Mouse (Mus musculus): ENCODE results near the gene Gal3st2c.
"Not testable (repeated sequence)": the region's sequence is repeated elsewhere in the genome, so short reads cannot be mapped to it uniquely, and the experiment has no call there.

Gene Gal3st2c

GRCm38 (mm10) chr1:94020151-94020550 is 29.8 kb downstream of the Gal3st2c start, which contains the start of gene Neu4:
TSS of gene Neu4 (plus strand) at chr1:94020451.
- no peak for DNase-seq (ENCODE audit: low read depth, low spot score)
- Histone ChIP-seq H3K36me3 (ENCODE audit: control insufficient read depth, insufficient read depth, low read length, poor library complexity, severe bottlenecking) (no peaks in the 10 kb centered on the region), H3K27me3 (ENCODE audit: control insufficient read depth, insufficient read depth, low read length, poor library complexity, severe bottlenecking) (no peaks in the 10 kb centered on the region)

- no peaks in the 10 kb centered on the region for H3K27me3 ChIP-seq (ENCODE audit: control insufficient read depth, insufficient read depth, low read length, poor library complexity, severe bottlenecking)
- H3K36me3 ChIP-seq (ENCODE audit: control insufficient read depth, insufficient read depth, low read length, poor library complexity, severe bottlenecking), result no peaks in the 10 kb centered on the region
- no peak for DNase-seq (ENCODE audit: low read depth, low spot score)
Measured at GRCm38 (mm10) chr1:94027506-94028108, 37.3 kb downstream of the Gal3st2c start.

- Histone ChIP-seq H3K36me3 (ENCODE audit: control insufficient read depth, insufficient read depth, low read length, poor library complexity, severe bottlenecking) (no peaks in the 10 kb centered on the region), H3K27me3 (ENCODE audit: control insufficient read depth, insufficient read depth, low read length, poor library complexity, severe bottlenecking) (no peaks in the 10 kb centered on the region)
- no peak for DNase-seq (ENCODE audit: low read depth, low spot score)
Measured at GRCm38 (mm10) chr1:94028741-94029140, 38.4 kb downstream of the Gal3st2c start.

DNA sequence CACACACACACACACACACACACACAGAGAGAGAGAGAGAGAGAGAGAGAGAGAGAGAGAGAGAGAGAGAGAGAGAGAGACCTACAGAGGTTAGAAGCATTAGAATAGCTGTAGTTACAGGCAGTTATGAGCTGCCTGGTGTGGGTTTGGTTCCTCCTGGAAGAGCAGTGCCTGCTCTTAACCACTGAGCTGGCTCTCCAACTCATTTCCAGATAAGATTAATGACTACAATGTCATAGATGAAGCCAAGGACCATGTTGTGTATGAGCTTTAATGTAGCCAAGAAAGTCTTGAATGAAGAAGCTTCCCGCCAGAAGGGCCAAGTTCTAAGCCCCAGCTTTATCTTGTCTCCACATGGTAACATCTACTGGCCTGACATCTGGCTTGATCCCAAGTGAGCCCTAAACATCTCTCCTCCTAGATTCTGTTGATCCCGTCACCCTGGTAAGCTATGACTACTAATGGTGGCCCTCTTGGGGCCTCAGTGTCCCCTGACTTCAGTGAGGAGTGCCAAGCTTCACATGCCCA is 42.8 kb downstream of the Gal3st2c start:
- H3K27me3 ChIP-seq (ENCODE audit: control insufficient read depth, insufficient read depth, low read length, poor library complexity, severe bottlenecking), result no peaks in the 10 kb centered on the region
- no peak for DNase-seq (ENCODE audit: low read depth, low spot score)
- H3K36me3 ChIP-seq (ENCODE audit: control insufficient read depth, insufficient read depth, low read length, poor library complexity, severe bottlenecking), result no peaks in the 10 kb centered on the region

GRCm38 (mm10) chr1:94034984-94035743 is 44.9 kb downstream of the Gal3st2c start:
- no peaks in the 10 kb centered on the region for H3K27me3 ChIP-seq (ENCODE audit: control insufficient read depth, insufficient read depth, low read length, poor library complexity, severe bottlenecking)
- peak; percentile 77 for DNase-seq (ENCODE audit: low read depth, low spot score)
- no peaks in the 10 kb centered on the region for H3K36me3 ChIP-seq (ENCODE audit: control insufficient read depth, insufficient read depth, low read length, poor library complexity, severe bottlenecking)

DNA sequence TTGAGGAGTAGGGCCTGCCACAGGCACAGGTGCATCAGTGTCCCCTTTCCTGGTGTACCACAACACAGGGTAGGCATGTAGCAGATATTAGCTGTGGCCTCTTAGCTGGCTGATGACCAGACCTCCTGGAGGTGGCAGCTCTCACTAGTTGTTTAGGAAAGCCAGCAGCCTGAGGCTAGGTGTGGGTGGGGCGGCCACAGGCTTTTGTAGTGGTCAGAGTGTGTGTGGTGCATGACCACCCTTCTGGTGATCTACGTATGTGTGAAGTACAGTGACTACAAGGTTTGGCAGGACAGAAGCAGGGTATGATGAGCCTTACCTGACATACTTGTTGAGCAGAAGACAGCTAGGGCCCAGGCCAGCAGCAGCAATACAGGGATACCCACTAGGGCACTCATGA is 50.1 kb downstream of the Gal3st2c start:
- no peak for DNase-seq (ENCODE audit: low read depth, low spot score)
- Histone ChIP-seq H3K27me3 (ENCODE audit: control insufficient read depth, insufficient read depth, low read length, poor library complexity, severe bottlenecking) (no peaks in the 10 kb centered on the region), H3K36me3 (ENCODE audit: control insufficient read depth, insufficient read depth, low read length, poor library complexity, severe bottlenecking) (no peaks in the 10 kb centered on the region)

GRCm38 (mm10) chr1:94045559-94045958 is 55.2 kb downstream of the Gal3st2c start:
- DNase-seq (ENCODE audit: low read depth, low spot score), result no peak
- H3K36me3 ChIP-seq (ENCODE audit: control insufficient read depth, insufficient read depth, low read length, poor library complexity, severe bottlenecking), result no peaks in the 10 kb centered on the region
- H3K27me3 ChIP-seq (ENCODE audit: control insufficient read depth, insufficient read depth, low read length, poor library complexity, severe bottlenecking), result no peaks in the 10 kb centered on the region

DNA sequence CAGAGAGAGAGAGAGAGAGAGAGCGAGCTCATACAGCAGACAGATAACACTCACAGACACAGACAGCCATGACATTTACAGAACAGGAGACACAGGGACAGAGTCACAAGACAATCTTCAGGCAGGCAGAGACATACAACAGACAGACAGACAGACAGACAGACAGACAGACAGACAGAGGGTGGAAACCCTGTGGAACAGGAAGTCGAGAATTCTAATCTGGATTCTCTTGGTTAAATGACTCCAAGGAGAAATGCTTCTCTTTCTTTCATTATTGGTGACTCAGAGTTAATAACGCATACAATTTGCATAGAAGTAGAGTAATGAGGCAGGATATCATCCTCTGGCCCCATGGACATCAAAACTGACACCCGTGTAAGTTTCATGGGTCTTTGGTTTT is 56.2 kb downstream of the Gal3st2c start:
- no peak for DNase-seq (ENCODE audit: low read depth, low spot score)
- H3K27me3 ChIP-seq (ENCODE audit: control insufficient read depth, insufficient read depth, low read length, poor library complexity, severe bottlenecking), result no peaks in the 10 kb centered on the region
- H3K36me3 ChIP-seq (ENCODE audit: control insufficient read depth, insufficient read depth, low read length, poor library complexity, severe bottlenecking), result no peaks in the 10 kb centered on the region

DNA sequence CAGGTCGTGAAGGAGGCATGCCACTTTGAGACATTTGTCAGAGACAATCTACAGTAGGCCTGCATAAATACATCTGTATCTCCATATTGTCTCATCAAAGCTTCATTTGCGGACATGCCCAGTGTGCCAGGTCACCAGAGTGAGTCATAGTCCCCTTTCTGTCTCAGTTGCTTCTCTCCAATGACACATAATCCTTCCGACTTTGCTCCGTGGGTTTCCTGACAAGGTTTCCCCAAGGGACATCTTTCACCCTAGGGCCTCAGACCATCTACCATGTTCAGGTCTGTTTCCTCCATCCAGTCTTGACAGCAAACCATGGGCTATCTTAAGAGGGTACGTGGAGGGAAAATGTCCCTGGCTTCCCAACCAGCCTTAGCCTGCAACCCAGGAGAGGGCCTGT is 60.8 kb downstream of the Gal3st2c start:
- H3K27me3 ChIP-seq (ENCODE audit: control insufficient read depth, insufficient read depth, low read length, poor library complexity, severe bottlenecking), result no peaks in the 10 kb centered on the region
- DNase-seq (ENCODE audit: low read depth, low spot score), result no peak

DNA sequence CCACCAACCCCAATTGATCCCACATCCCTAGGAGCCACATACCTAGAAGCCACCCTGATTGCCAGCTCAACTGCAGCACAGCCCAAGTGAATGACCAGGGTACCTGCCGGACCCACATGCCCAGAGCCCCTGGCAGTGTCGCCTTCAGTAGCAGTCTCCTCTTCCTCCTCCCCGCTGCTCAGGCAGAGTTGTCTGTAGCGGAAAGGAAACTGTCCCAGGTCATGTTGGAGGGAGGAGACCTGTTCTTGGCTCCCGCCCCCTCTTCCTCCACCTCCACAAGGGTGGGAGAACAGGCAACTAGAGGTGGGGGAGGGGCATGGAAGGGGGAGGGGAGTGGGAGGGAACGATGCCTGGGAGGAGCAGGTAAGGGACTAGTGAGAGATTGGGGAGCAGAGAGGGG is 62.1 kb downstream of the Gal3st2c start, which contains the start of gene Pdcd1:
Pdcd1 (minus strand) TSS at position 181 of the 400 bp plus-strand sequence.
- Histone ChIP-seq H3K36me3 (ENCODE audit: control insufficient read depth, insufficient read depth, low read length, poor library complexity, severe bottlenecking) (no peaks in the 10 kb centered on the region), H3K27me3 (ENCODE audit: control insufficient read depth, insufficient read depth, low read length, poor library complexity, severe bottlenecking) (no peaks in the 10 kb centered on the region)
- DNase-seq (ENCODE audit: low read depth, low spot score), result no peak

More for the DNA sequence above, 60.8 kb downstream of the Gal3st2c start:
- no peaks in the 10 kb centered on the region for H3K36me3 ChIP-seq (ENCODE audit: control insufficient read depth, insufficient read depth, low read length, poor library complexity, severe bottlenecking)

DNA sequence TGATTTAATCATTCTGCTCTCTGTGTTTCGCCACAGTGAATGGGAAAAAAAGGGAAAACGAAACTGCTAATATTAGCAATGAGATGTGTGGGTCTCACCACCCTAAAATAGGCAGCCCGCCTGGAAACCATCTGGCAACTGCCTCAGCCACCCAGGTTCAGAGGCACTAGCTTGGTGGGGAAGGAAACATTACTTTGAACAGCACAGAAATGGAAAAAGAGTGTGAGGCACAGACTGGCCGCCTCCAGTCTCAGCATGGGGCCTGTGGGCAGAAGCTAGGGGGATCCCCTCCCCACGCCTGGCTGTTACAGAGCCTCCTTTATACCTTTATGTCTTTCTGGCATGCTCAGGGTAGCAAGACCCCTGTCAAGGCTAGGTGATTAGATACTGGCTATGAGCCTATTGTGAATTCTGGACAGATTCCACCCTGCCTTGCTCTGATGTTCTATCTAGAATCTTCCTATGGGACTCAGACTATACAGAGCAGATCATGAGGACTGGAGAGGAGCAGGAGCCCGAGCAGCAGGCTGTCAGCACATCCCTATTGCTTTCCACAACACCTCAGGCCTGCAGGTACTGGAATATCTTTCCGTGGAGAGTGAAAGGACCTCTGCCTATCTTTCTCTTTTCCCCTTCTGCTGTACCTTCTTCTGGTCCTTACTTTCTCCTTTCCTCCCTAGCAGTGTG is 63.4 kb downstream of the Gal3st2c start:
- DNase-seq (ENCODE audit: low read depth, low spot score), result no peak
- no peaks in the 10 kb centered on the region for H3K27me3 ChIP-seq (ENCODE audit: control insufficient read depth, insufficient read depth, low read length, poor library complexity, severe bottlenecking)
- no peaks in the 10 kb centered on the region for H3K36me3 ChIP-seq (ENCODE audit: control insufficient read depth, insufficient read depth, low read length, poor library complexity, severe bottlenecking)

DNA sequence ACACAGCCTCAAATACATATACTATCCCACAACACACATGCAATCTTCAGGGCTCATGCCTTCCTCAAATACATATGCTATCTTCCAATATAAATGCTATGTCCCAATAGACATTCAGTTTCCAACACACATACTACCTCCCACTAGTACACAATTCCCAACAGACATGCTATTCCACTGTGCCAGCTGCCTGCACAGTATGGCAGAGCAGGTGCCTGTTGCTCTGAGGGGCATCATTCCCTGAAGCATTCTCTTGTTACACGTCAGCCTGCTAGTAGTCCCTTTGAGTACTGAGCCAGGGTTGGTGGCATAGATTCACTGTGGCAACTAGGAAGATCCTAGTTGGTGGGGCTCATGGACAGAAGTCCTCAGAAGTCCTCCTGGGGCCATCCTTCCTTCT is 64.2 kb downstream of the Gal3st2c start:
- Histone ChIP-seq H3K27me3 (ENCODE audit: control insufficient read depth, insufficient read depth, low read length, poor library complexity, severe bottlenecking) (no peaks in the 10 kb centered on the region), H3K36me3 (ENCODE audit: control insufficient read depth, insufficient read depth, low read length, poor library complexity, severe bottlenecking) (no peaks in the 10 kb centered on the region)
- no peak for DNase-seq (ENCODE audit: low read depth, low spot score)

DNA sequence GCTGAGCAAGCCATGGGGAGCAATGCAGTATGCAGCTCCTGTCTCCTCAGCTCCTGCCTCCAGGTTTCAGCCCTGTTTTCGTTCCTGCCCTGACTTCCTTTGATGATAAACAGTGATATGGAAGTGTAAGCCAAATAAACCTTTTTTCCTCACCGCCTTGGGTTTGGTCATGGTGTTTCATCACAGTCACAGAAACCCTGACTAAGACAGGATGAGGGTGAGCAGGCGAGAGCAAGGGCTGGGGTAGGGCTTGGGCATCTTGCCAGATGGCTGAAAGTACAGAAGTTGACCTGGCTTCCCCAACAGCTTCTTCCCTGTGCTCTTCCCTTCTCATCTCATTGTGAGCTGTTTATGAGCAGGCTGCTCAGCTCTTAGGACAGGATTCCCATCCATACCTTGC is 65.7 kb downstream of the Gal3st2c start:
- no peaks in the 10 kb centered on the region for H3K27me3 ChIP-seq (ENCODE audit: control insufficient read depth, insufficient read depth, low read length, poor library complexity, severe bottlenecking)
- DNase-seq (ENCODE audit: low read depth, low spot score), result no peak

DNA sequence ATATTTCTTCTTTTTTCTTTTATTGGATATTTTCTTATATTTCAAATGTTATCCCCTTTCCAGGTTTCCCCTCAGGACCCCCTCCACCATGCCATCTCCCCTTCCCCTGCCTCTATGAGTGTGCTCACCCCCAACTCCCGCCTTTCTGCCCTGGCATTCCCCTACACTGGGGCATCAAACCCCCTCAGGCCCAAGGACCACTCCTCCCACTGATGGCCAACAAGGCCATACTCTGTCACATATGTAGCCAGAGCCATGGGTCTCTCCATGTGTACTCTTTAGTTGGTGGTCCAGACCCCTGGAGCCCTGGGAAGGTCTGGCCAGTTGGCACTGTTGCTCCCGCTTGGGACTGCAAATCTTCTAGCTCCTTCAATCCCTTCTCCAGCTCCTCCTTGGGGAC is 67.1 kb downstream of the Gal3st2c start:
- Histone ChIP-seq H3K36me3 (ENCODE audit: control insufficient read depth, insufficient read depth, low read length, poor library complexity, severe bottlenecking) (no peaks in the 10 kb centered on the region), H3K27me3 (ENCODE audit: control insufficient read depth, insufficient read depth, low read length, poor library complexity, severe bottlenecking) (no peaks in the 10 kb centered on the region)
- no peak for DNase-seq (ENCODE audit: low read depth, low spot score)

More for the DNA sequence above, 65.7 kb downstream of the Gal3st2c start:
- no peaks in the 10 kb centered on the region for H3K36me3 ChIP-seq (ENCODE audit: control insufficient read depth, insufficient read depth, low read length, poor library complexity, severe bottlenecking)

- not testable (repeated sequence) for DNase-seq (ENCODE audit: low read depth, low spot score); H3K27me3 ChIP-seq (ENCODE audit: control insufficient read depth, insufficient read depth, low read length, poor library complexity, severe bottlenecking); H3K36me3 ChIP-seq (ENCODE audit: control insufficient read depth, insufficient read depth, low read length, poor library complexity, severe bottlenecking)
Measured at GRCm38 (mm10) chr1:94058281-94058680, 68.0 kb downstream of the Gal3st2c start.
